Mouse (Mus musculus): ENCODE measurements at regions not wholly inside any gene's neighbourhood (a gene's known extent, or its start where the extent isn't known, plus 50 kb on each side); places are given as distances from the start of the nearest gene placed in this dataset.

DNA sequence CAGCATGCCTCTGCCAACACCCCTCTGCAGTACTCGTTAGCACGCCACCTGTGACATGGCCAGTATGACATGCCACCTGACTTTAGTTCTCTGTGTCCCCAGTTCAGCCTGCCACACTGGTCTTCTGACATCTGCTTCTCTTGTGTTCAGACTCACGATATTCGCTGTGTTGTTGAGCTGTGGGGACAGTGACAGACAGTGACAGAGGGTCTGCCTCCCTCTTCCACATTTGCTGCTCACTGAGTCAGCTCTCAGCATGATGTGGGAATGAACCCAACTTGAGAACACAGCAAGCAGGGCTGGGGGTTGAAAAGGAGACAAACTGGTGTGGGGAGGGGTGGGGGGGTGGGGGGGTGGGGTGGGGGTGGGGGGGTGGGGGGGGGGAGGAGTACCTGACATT lies 91.0 kb downstream of the Fam43a start:
- Histone ChIP-seq H3K36me3 (ENCODE audit: control insufficient read depth, insufficient read depth, low read length) (no peaks in the 10 kb centered on the region), H3K9ac (ENCODE audit: low read depth, low read length) (no peak overlapping the region), H3K27ac (ENCODE audit: low read depth, low read length) (no peak overlapping the region), H3K27me3 (ENCODE audit: control insufficient read depth, insufficient read depth, low read length) (no peaks in the 10 kb centered on the region), H3K4me3 (ENCODE audit: low read depth, low read length) (no peak overlapping the region), H3K4me1 (ENCODE audit: control insufficient read depth, insufficient read depth, low read length) (peaks cover 3% of the 10 kb centered on the region; the same call in 1 of the 2 replicates), H3K4me2 (no peak overlapping the region), H3K9me3 (replicated peaks; ENCODE audit: control insufficient read depth, low read length) (no peaks in the 10 kb centered on the region)
- no peak for ATAC-seq (replicated peaks; ENCODE audit: insufficient number of reproducible peaks, low FRiP score, low TSS enrichment)
- WGBS (ENCODE audit: insufficient replicate concordance) = 57% methylated on average over 4 of the region's 4 CpGs

DNA sequence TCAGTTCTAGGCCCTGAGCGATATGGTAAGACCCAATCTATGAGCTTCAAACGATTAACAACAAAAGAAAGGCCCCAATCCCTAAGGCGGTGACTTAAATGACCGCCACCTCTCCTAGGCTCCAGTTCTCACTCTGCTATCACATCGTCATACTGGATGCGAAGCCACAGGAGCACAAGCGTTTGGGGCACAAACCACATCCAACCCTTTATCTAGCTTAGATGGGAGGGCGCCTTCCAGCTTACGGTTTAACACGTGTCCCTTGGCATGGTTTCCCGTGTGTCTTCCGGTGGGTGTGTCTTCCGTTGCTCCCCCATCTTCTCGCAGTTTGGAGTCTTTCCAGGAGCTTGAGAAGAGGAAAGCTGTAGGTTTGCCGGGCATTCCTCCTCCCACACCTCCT lies 92.4 kb downstream of the Fam43a start:
- no peak overlapping the region for H3K4me3 ChIP-seq (ENCODE audit: low read depth, low read length)
- no peak overlapping the region for H3K9ac ChIP-seq (ENCODE audit: low read depth, low read length)
- H3K4me1 ChIP-seq (ENCODE audit: control insufficient read depth, insufficient read depth, low read length) = peaks cover 3% of the 10 kb centered on the region; the same call in 1 of the 2 replicates
- H3K9me3 ChIP-seq (replicated peaks; ENCODE audit: control insufficient read depth, low read length) = no peaks in the 10 kb centered on the region
- no peak for ATAC-seq (replicated peaks; ENCODE audit: insufficient number of reproducible peaks, low FRiP score, low TSS enrichment)
- no peaks in the 10 kb centered on the region for H3K36me3 ChIP-seq (ENCODE audit: control insufficient read depth, insufficient read depth, low read length)
- WGBS (ENCODE audit: insufficient replicate concordance) = 75% methylated on average over 15 of the region's 15 CpGs
- H3K27ac ChIP-seq (ENCODE audit: low read depth, low read length) = no peak overlapping the region
- H3K27me3 ChIP-seq (ENCODE audit: control insufficient read depth, insufficient read depth, low read length) = no peaks in the 10 kb centered on the region
- H3K4me2 ChIP-seq = no peak overlapping the region

- no peak overlapping the region for H3K4me2 ChIP-seq
- ATAC-seq (replicated peaks; ENCODE audit: insufficient number of reproducible peaks, low FRiP score, low TSS enrichment) = no peak
- no peaks in the 10 kb centered on the region for H3K9me3 ChIP-seq (replicated peaks; ENCODE audit: control insufficient read depth, low read length)
- H3K27ac ChIP-seq (ENCODE audit: low read depth, low read length) = no peak overlapping the region
- no peaks in the 10 kb centered on the region for H3K36me3 ChIP-seq (ENCODE audit: control insufficient read depth, insufficient read depth, low read length)
- no peaks in the 10 kb centered on the region for H3K27me3 ChIP-seq (ENCODE audit: control insufficient read depth, insufficient read depth, low read length)
- 67% methylated on average over 5 of the region's 5 CpGs for WGBS (ENCODE audit: insufficient replicate concordance)
- H3K4me3 ChIP-seq (ENCODE audit: low read depth, low read length) = no peak overlapping the region
- H3K9ac ChIP-seq (ENCODE audit: low read depth, low read length) = no peak overlapping the region
- peaks cover 3% of the 10 kb centered on the region; the same call in 1 of the 2 replicates for H3K4me1 ChIP-seq (ENCODE audit: control insufficient read depth, insufficient read depth, low read length)
Observed at GRCm38 (mm10) chr16:30692541-30693141, 93.1 kb downstream of the Fam43a start.

DNA sequence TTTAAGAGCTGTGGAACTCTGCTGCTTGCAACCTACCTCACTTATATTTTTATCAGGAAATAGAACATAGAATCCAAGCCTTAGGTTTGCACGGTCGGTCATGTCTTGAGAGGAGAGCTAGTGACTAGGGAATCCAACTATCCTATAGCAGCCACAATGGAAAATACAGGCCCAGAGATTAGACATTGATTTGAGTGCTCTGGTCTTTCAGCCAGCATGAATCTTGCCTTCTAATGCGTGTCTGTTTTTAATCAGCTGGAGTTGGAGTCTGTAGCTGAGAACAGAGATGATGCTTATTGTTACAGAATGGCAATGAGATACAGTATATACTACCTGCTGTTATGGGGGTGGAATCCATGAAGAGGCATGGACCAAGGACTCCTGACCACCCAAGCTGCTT lies 93.7 kb downstream of the Fam43a start:
- H3K9ac ChIP-seq (ENCODE audit: low read depth, low read length) = no peak overlapping the region
- peaks cover 3% of the 10 kb centered on the region; the same call in 1 of the 2 replicates for H3K4me1 ChIP-seq (ENCODE audit: control insufficient read depth, insufficient read depth, low read length)
- H3K27ac ChIP-seq (ENCODE audit: low read depth, low read length) = no peak overlapping the region
- 68% methylated on average over 3 of the region's 3 CpGs for WGBS (ENCODE audit: insufficient replicate concordance)
- no peak overlapping the region for H3K4me3 ChIP-seq (ENCODE audit: low read depth, low read length)
- no peaks in the 10 kb centered on the region for H3K36me3 ChIP-seq (ENCODE audit: control insufficient read depth, insufficient read depth, low read length)
- ATAC-seq (replicated peaks; ENCODE audit: insufficient number of reproducible peaks, low FRiP score, low TSS enrichment) = no peak
- no peaks in the 10 kb centered on the region for H3K27me3 ChIP-seq (ENCODE audit: control insufficient read depth, insufficient read depth, low read length)
- no peak overlapping the region for H3K4me2 ChIP-seq
- H3K9me3 ChIP-seq (replicated peaks; ENCODE audit: control insufficient read depth, low read length) = no peaks in the 10 kb centered on the region

DNA sequence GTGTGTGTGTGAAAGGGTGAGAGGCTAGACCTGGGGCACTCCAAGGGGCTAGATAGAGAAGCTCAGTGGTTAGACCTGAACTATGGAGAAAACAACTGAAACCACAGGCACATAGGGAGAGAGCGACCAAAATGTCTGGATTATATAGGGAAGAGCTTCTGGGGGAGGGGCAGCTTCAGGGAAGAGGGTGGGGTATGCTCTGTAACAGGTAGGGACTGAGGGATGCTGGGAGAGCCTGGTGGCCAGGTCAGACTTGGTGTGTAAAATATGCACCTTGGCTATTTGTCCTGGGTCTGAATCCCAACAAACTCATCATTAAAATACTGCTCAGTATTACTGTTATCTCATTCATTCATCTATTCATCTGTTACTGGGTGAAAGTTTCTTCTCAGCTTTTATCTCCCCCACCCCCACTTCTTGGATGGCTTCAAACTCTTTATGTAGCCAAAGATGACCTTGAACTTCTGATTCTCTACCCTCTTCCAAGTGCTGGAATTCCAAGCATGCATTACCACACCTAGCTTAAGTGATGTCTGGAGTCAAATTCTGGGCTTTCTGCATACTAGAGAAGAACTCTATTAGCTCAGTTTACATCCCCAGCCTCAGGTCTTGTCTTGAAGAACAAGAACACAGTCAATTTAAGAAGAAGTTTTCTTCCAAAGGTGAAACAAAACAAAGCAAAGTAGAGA lies 94.5 kb downstream of the Fam43a start:
- ATAC-seq (replicated peaks; ENCODE audit: insufficient number of reproducible peaks, low FRiP score, low TSS enrichment) = no peak
- Histone ChIP-seq H3K4me2 (no peak overlapping the region), H3K27me3 (ENCODE audit: control insufficient read depth, insufficient read depth, low read length) (no peaks in the 10 kb centered on the region)

GRCm38 (mm10) chr16:30695691-30696090 lies 96.2 kb downstream of the Fam43a start:
- Histone ChIP-seq H3K9me3 (replicated peaks; ENCODE audit: control insufficient read depth, low read length) (no peaks in the 10 kb centered on the region), H3K27ac (ENCODE audit: low read depth, low read length) (no peak overlapping the region), H3K4me1 (ENCODE audit: control insufficient read depth, insufficient read depth, low read length) (peaks cover 3% of the 10 kb centered on the region; the same call in 1 of the 2 replicates), H3K4me2 (no peak overlapping the region), H3K27me3 (ENCODE audit: control insufficient read depth, insufficient read depth, low read length) (no peaks in the 10 kb centered on the region), H3K4me3 (ENCODE audit: low read depth, low read length) (no peak overlapping the region), H3K36me3 (ENCODE audit: control insufficient read depth, insufficient read depth, low read length) (no peaks in the 10 kb centered on the region), H3K9ac (ENCODE audit: low read depth, low read length) (no peak overlapping the region)
- no peak for ATAC-seq (replicated peaks; ENCODE audit: insufficient number of reproducible peaks, low FRiP score, low TSS enrichment)
- 79% methylated on average over 8 of the region's 8 CpGs for WGBS (ENCODE audit: insufficient replicate concordance)

More for the DNA sequence above, 94.5 kb downstream of the Fam43a start:
- Histone ChIP-seq H3K36me3 (ENCODE audit: control insufficient read depth, insufficient read depth, low read length) (no peaks in the 10 kb centered on the region), H3K9ac (ENCODE audit: low read depth, low read length) (no peak overlapping the region), H3K4me1 (ENCODE audit: control insufficient read depth, insufficient read depth, low read length) (peaks cover 3% of the 10 kb centered on the region; the same call in 1 of the 2 replicates), H3K4me3 (ENCODE audit: low read depth, low read length) (no peak overlapping the region), H3K9me3 (replicated peaks; ENCODE audit: control insufficient read depth, low read length) (no peaks in the 10 kb centered on the region), H3K27ac (ENCODE audit: low read depth, low read length) (no peak overlapping the region)
- 100% methylated on average over 1 of the region's 1 CpGs for WGBS (ENCODE audit: insufficient replicate concordance)

DNA sequence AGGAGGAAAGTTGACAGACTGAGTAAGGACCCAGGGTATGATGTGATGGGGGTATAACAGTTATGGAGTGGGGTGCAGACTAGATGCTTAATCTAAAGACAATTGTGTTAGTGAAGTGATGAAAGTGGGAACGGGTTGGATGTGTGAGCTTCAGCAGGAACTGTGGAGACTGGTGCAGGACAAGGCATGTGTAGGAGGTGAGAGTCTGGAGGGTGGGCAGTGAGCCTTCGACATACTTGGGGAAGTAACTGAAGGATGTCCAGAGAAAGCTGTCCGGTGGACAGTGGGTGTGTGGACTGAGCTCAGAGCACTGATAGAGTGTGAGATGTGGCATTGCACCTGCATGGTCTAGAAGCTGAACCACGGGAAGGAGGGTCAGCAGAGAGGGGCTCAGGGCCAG lies 97.7 kb downstream of the Fam43a start:
- Histone ChIP-seq H3K4me2 (no peak overlapping the region), H3K9ac (ENCODE audit: low read depth, low read length) (no peak overlapping the region), H3K36me3 (ENCODE audit: control insufficient read depth, insufficient read depth, low read length) (no peaks in the 10 kb centered on the region), H3K4me1 (ENCODE audit: control insufficient read depth, insufficient read depth, low read length) (peaks cover 3% of the 10 kb centered on the region; the same call in 1 of the 2 replicates), H3K27me3 (ENCODE audit: control insufficient read depth, insufficient read depth, low read length) (no peaks in the 10 kb centered on the region), H3K27ac (ENCODE audit: low read depth, low read length) (no peak overlapping the region), H3K9me3 (replicated peaks; ENCODE audit: control insufficient read depth, low read length) (no peaks in the 10 kb centered on the region), H3K4me3 (ENCODE audit: low read depth, low read length) (no peak overlapping the region)
- no peak for ATAC-seq (replicated peaks; ENCODE audit: insufficient number of reproducible peaks, low FRiP score, low TSS enrichment)
- WGBS (ENCODE audit: insufficient replicate concordance) = 61% methylated on average over 4 of the region's 4 CpGs

DNA sequence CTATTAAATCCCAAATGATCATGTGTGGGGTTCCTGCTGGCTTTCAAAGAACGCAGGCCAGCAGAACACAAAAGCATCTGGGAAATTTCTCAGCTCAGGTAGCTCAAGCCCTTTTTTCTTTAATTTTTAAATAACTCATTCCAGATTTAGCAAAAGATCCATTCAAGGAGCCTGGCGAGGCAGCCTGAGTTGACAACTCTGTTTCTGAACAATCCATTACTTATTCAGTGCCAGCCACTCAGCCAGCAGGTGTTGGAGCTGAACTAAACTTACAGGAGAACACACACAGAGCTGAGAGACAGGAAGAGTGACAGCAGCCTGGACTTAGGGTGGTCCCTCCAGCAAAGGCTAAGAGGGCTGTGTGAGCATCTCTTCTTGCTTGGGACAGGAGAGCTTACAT lies 98.3 kb downstream of the Fam43a start:
- H3K27me3 ChIP-seq (ENCODE audit: control insufficient read depth, insufficient read depth, low read length) = no peaks in the 10 kb centered on the region
- H3K4me2 ChIP-seq = no peak overlapping the region
- no peak overlapping the region for H3K4me3 ChIP-seq (ENCODE audit: low read depth, low read length)
- H3K9ac ChIP-seq (ENCODE audit: low read depth, low read length) = no peak overlapping the region
- 69% methylated on average over 2 of the region's 2 CpGs for WGBS (ENCODE audit: insufficient replicate concordance)
- peaks cover 3% of the 10 kb centered on the region; the same call in 1 of the 2 replicates for H3K4me1 ChIP-seq (ENCODE audit: control insufficient read depth, insufficient read depth, low read length)
- no peak for ATAC-seq (replicated peaks; ENCODE audit: insufficient number of reproducible peaks, low FRiP score, low TSS enrichment)
- no peaks in the 10 kb centered on the region for H3K36me3 ChIP-seq (ENCODE audit: control insufficient read depth, insufficient read depth, low read length)
- no peak overlapping the region for H3K27ac ChIP-seq (ENCODE audit: low read depth, low read length)
- H3K9me3 ChIP-seq (replicated peaks; ENCODE audit: control insufficient read depth, low read length) = no peaks in the 10 kb centered on the region

GRCm38 (mm10) chr16:30703831-30704230 lies 104.3 kb downstream of the Fam43a start:
- Histone ChIP-seq H3K36me3 (ENCODE audit: control insufficient read depth, insufficient read depth, low read length) (no peaks in the 10 kb centered on the region), H3K4me1 (ENCODE audit: control insufficient read depth, insufficient read depth, low read length) (no peaks in the 10 kb centered on the region), H3K9me3 (replicated peaks; ENCODE audit: control insufficient read depth, low read length) (no peaks in the 10 kb centered on the region; the same call in 1 of the 2 replicates), H3K27me3 (ENCODE audit: control insufficient read depth, insufficient read depth, low read length) (no peaks in the 10 kb centered on the region), H3K4me3 (ENCODE audit: low read depth, low read length) (no peak overlapping the region), H3K4me2 (no peak overlapping the region), H3K9ac (ENCODE audit: low read depth, low read length) (no peak overlapping the region), H3K27ac (ENCODE audit: low read depth, low read length) (no peak overlapping the region)
- ATAC-seq (replicated peaks; ENCODE audit: insufficient number of reproducible peaks, low FRiP score, low TSS enrichment) = no peak
- 83% methylated on average over 8 of the region's 8 CpGs for WGBS (ENCODE audit: insufficient replicate concordance)

All from heart, embryonic 11.5 days (tissue).